In the genomic region with DNA sequence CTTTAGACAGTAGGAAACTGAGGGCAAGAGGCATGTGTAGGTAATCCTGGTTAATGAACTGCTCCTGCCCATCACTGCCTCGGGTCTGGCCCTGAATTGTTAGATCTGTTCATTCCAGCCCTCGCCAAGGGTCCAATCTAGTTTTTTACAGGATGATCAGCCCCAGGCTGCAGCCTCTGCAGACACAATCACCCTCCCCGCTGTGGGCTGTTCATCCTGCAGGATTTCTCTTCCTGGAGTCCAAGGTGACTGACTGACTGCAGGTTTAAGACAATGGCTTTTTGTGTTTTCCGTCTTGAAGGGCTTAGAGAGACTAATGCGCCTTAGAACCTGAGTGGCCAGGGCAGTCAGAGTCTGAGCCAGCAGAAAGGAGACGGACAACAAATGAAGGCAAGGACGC, we compare ENCODE assay signal across 31 mouse cellular contexts. TPM values are rescaled to one million over a fixed set of nuclear protein-coding genes. Genes with fewer than 3 reads are reported as not detected.
DNase-seq lines count a peak whose midpoint lies in the region; ATAC-seq and TF ChIP-seq lines count a peak whose summit lies in the region.
"Had no signal": no experiment of that assay in that cellular context is flagged by ENCODE, and none has a peak within 500 bp of the region (broad histone marks: within the 10 kb centered on the region; RNA-seq: fewer than 3 reads in every experiment).

No protein-coding gene starts in this region.

- H3K4me2 ChIP-seq in midbrain, postnatal 0 days (ENCODE audit: low read depth, low read length, poor library complexity, severe bottlenecking): no peak overlapping the region
- H3K4me2 ChIP-seq: limb, embryonic 15.5 days; liver, embryonic 13.5 days; midbrain, embryonic 12.5 days; neural tube, embryonic 12.5 days had no signal

- H3K4me3 ChIP-seq in gastrocnemius, adult 2 months: no peak overlapping the region
- no peak overlapping the region for H3K4me3 ChIP-seq in midbrain, embryonic 10.5 days
- no peak overlapping the region for H3K4me3 ChIP-seq in midbrain, postnatal 0 days (ENCODE audit: low read depth, low read length)
- H3K4me3 ChIP-seq in E14TG2a.4 (replicated peaks; ENCODE audit: low read length) (peak overlapping the region; percentile 17), ES-E14 (ENCODE audit: insufficient read depth in 1 of 2, low read depth in 1 of 2, low read length in 2 of 2, poor library complexity in 1 of 2, severe bottlenecking in 1 of 2) (peak overlapping the region in 1 of 2 experiments; percentile 26; a peak in 1 of 4 replicates)
- H3K4me3 ChIP-seq: heart, embryonic 10.5 days; limb, embryonic 10.5 days; limb, embryonic 15.5 days; liver, embryonic 13.5 days; midbrain, embryonic 12.5 days; neural tube, embryonic 12.5 days had no signal

- intact Hi-C loops in gastrocnemius, adult 2 months (cut with DNase I): no loop called here

- no peak overlapping the region for H3K27ac ChIP-seq in gastrocnemius, adult 2 months
- H3K27ac ChIP-seq in midbrain, embryonic 10.5 days (replicated peaks): 0 out of 2 replicates have a peak overlapping the region, but pooled peaks have one; percentile 0
- no peak overlapping the region for H3K27ac ChIP-seq in midbrain, postnatal 0 days (ENCODE audit: low read depth, low read length)
- H3K27ac ChIP-seq in ES-E14 (ENCODE audit: insufficient read depth, low read depth, low read length, poor library complexity, severe bottlenecking): peak overlapping the region; percentile 80
- H3K27ac ChIP-seq: heart, embryonic 10.5 days; kidney, postnatal 0 days; limb, embryonic 10.5 days; limb, embryonic 15.5 days; liver, embryonic 13.5 days; midbrain, embryonic 12.5 days; neural tube, embryonic 12.5 days had no signal

- ATAC-seq in midbrain, postnatal 0 days (ENCODE audit: low FRiP score): no peak
- no peak for ATAC-seq in megakaryocyte progenitor cell, adult 5-6 weeks (replicated peaks; ENCODE audit: poor library complexity)
- ATAC-seq: forebrain, embryonic 16.5 days; intestine, embryonic 16.5 days had no signal

- in situ Hi-C loops in ES-E14 (cut with MboI; ENCODE audit: low sequenced_read_pairs in 2 of 2, unreplicated experiment in 2 of 2): no loop called here

- peaks cover 21% of the 10 kb centered on the region for H3K4me1 ChIP-seq in midbrain, embryonic 10.5 days
- H3K4me1 ChIP-seq in midbrain, postnatal 0 days (ENCODE audit: insufficient read depth, low read length): no peaks in the 10 kb centered on the region
- H3K4me1 ChIP-seq in E14TG2a.4 (replicated peaks; ENCODE audit: low read depth, low read length): peaks cover 61% of the 10 kb centered on the region
- peaks cover 16 to 32% of the 10 kb centered on the region in 2 experiments for H3K4me1 ChIP-seq in ES-E14 (ENCODE audit: control insufficient read depth in 2 of 2, insufficient read depth in 2 of 2, low read length in 2 of 2, poor library complexity in 1 of 2)
- H3K4me1 ChIP-seq: heart, embryonic 10.5 days; limb, embryonic 15.5 days; liver, embryonic 13.5 days; neural tube, embryonic 12.5 days had no signal

- peaks cover 28% of the 10 kb centered on the region for H3K36me3 ChIP-seq in midbrain, embryonic 10.5 days
- H3K36me3 ChIP-seq in midbrain, postnatal 0 days (ENCODE audit: insufficient read depth, low read length): peaks cover 24% of the 10 kb centered on the region
- H3K36me3 ChIP-seq in E14TG2a.4 (ENCODE audit: insufficient read depth, low read length) (peaks cover 10% of the 10 kb centered on the region), ES-E14 (ENCODE audit: control insufficient read depth, insufficient read depth, low read length, poor library complexity, severe bottlenecking) (no peaks in the 10 kb centered on the region; the same call in 1 of the 2 replicates)
- H3K36me3 ChIP-seq: liver, embryonic 13.5 days had no signal

- no peaks in the 10 kb centered on the region for H3K9me3 ChIP-seq in midbrain, embryonic 10.5 days (replicated peaks)
- H3K9me3 ChIP-seq in midbrain, postnatal 0 days (ENCODE audit: low read length): no peaks in the 10 kb centered on the region
- H3K9me3 ChIP-seq in E14TG2a.4 (ENCODE audit: low read length) (no peaks in the 10 kb centered on the region), ES-E14 (ENCODE audit: control insufficient read depth, insufficient read depth, low read depth, low read length) (no peaks in the 10 kb centered on the region)
- H3K9me3 ChIP-seq: G1E; heart, embryonic 10.5 days; limb, embryonic 10.5 days; limb, embryonic 15.5 days; liver, embryonic 13.5 days; midbrain, embryonic 12.5 days; neural tube, embryonic 12.5 days had no signal

- H3K27me3 ChIP-seq in midbrain, embryonic 10.5 days (ENCODE audit: low read depth, poor library complexity, severe bottlenecking): no peaks in the 10 kb centered on the region
- no peaks in the 10 kb centered on the region for H3K27me3 ChIP-seq in midbrain, postnatal 0 days (ENCODE audit: insufficient read depth, low read length)
- H3K27me3 ChIP-seq in E14TG2a.4 (ENCODE audit: insufficient read depth, low read length): no peaks in the 10 kb centered on the region
- H3K27me3 ChIP-seq: limb, embryonic 15.5 days; liver, embryonic 13.5 days; midbrain, embryonic 12.5 days; neural tube, embryonic 12.5 days had no signal

- 65% methylated on average over 7 of the region's 7 CpGs for WGBS in midbrain, embryonic 10.5 days
- 28% methylated on average over 7 of the region's 7 CpGs for WGBS in midbrain, postnatal 0 days

- no peak for TF ChIP-seq CTCF in gastrocnemius, adult 2 months (IDR thresholded peaks at IDR 0.05)
- TF ChIP-seq CTCF in midbrain, postnatal 0 days (IDR thresholded peaks at IDR 0.05): no peak
- no peak for TF ChIP-seq CTCF in E14TG2a.4 (conservative IDR thresholded peaks at IDR 0.05; ENCODE audit: low read length)

- H3K9ac ChIP-seq in midbrain, postnatal 0 days (replicated peaks; ENCODE audit: low read length, poor library complexity, severe bottlenecking): no peak overlapping the region
- H3K9ac ChIP-seq in ES-E14 (ENCODE audit: insufficient read depth, low read depth, low read length, poor library complexity, severe bottlenecking): peak overlapping the region; percentile 55; the same call in 1 of the 2 replicates
- H3K9ac ChIP-seq: limb, embryonic 15.5 days; liver, embryonic 13.5 days; midbrain, embryonic 12.5 days; neural tube, embryonic 12.5 days had no signal

- DNase-seq in gastrocnemius, adult 2 months: peak; percentile 7
- DNase-seq in gastrocnemius, adult 18-20 months (ENCODE audit: low spot score): no peak
- DNase-seq in midbrain, embryonic 10.5 days (ENCODE audit: low spot score): no peak
- DNase-seq in midbrain, postnatal 0 days (ENCODE audit: low spot score): no peak
- no peak for DNase-seq in ES-E14 (ENCODE audit: low read depth, low spot score)
- DNase-seq: adrenal gland, postnatal 14 days; cerebellum, adult 11 months; cerebellum, adult 9-10 months; cerebellum, postnatal 36 days; kidney, adult 8-10 months; layer of hippocampus, postnatal 36 days; liver, embryonic 13.5 days; lung, adult 18-20 months had no signal

TF ChIP-seq in ES-E14, 5 proteins besides CTCF, POLR2A, EP300 and RAD21:
- TF ChIP-seq CHD2 (IDR thresholded peaks at IDR 0.05; ENCODE audit: low read depth, low read length) (no peak), HCFC1 (IDR thresholded peaks at IDR 0.05; ENCODE audit: borderline replicate concordance, insufficient read depth, low read length) (no peak), MAFK (IDR thresholded peaks at IDR 0.05; ENCODE audit: insufficient read depth, low read depth, low read length) (no peak), ZNF384 (IDR thresholded peaks at IDR 0.05; ENCODE audit: low read depth, low read length) (no peak), ZC3H11A (IDR thresholded peaks at IDR 0.05; ENCODE audit: borderline replicate concordance, low read depth, low read length) (no peak)

RNA-seq across cellular contexts. Expression of gene Pla2g2e, which starts 11.4 kb away (rescaled TPM):
- not detected for total RNA-seq in gastrocnemius, adult 2 months (2021)
- not detected for total RNA-seq in gastrocnemius, adult 18-20 months (2021)
- not detected in 2 replicates for polyA plus RNA-seq in midbrain, embryonic 10.5 days (2016; fragmentation: Nextera tagmentation; extraction: Ambion mirVana)
- total RNA-seq in midbrain, postnatal 0 days (2014; rRNA removed): not detected in 2 replicates
- not detected in 2 replicates for polyA plus RNA-seq in midbrain, postnatal 0 days (2015; fragmentation: Nextera tagmentation; extraction: Ambion mirVana)
- 0.36 and 2.0 TPM in 2 replicates for total RNA-seq in ES-E14 (2012; rRNA removed)
- not detected in 2 replicates for total RNA-seq in megakaryocyte progenitor cell, adult 5-6 weeks (2015)
- total RNA-seq in megakaryocyte progenitor cell, adult 5-6 weeks (2017): not detected in 2 replicates
- total RNA-seq: gastrocnemius, postnatal 14 days; granulocyte monocyte progenitor cell, adult 5-6 weeks; layer of hippocampus, postnatal 36 days; left cerebral cortex, postnatal 10 days had no signal
- polyA plus RNA-seq: embryonic facial prominence, embryonic 11.5 days; forebrain, embryonic 16.5 days; heart, embryonic 10.5 days; intestine, embryonic 16.5 days; kidney, postnatal 0 days; limb, embryonic 10.5 days; limb, embryonic 15.5 days; liver, embryonic 13.5 days; midbrain, embryonic 12.5 days; neural tube, embryonic 12.5 days had no signal

RNA-seq across cellular contexts. Expression of gene Gm13030, which starts 15.4 kb away (rescaled TPM):
- not detected for total RNA-seq in gastrocnemius, adult 2 months (2021)
- total RNA-seq in gastrocnemius, adult 18-20 months (2021): not detected
- not detected in 2 replicates for polyA plus RNA-seq in midbrain, embryonic 10.5 days (2016; fragmentation: Nextera tagmentation; extraction: Ambion mirVana)
- not detected in 2 replicates for total RNA-seq in midbrain, postnatal 0 days (2014; rRNA removed)
- polyA plus RNA-seq in midbrain, postnatal 0 days (2015; fragmentation: Nextera tagmentation; extraction: Ambion mirVana): not detected in 2 replicates
- not detected in 2 replicates for total RNA-seq in ES-E14 (2012; rRNA removed)
- total RNA-seq in megakaryocyte progenitor cell, adult 5-6 weeks (2015): not detected in 2 replicates
- total RNA-seq in megakaryocyte progenitor cell, adult 5-6 weeks (2017): not detected in 2 replicates
- total RNA-seq: adrenal gland, postnatal 14 days; G1E; gastrocnemius, postnatal 14 days; granulocyte monocyte progenitor cell, adult 5-6 weeks; heart, postnatal 36 days; layer of hippocampus, postnatal 36 days; left cerebral cortex, postnatal 10 days had no signal
- polyA plus RNA-seq: embryonic facial prominence, embryonic 11.5 days; forebrain, embryonic 16.5 days; G1E; heart, embryonic 10.5 days; heart, embryonic 16.5 days; intestine, embryonic 16.5 days; kidney, postnatal 0 days; large intestine, adult 2 months; limb, embryonic 10.5 days; limb, embryonic 15.5 days; liver, embryonic 13.5 days; midbrain, embryonic 12.5 days; neural tube, embryonic 12.5 days had no signal

RNA-seq across cellular contexts. Expression of gene Otud3, which starts 24.6 kb away (rescaled TPM):
- total RNA-seq in gastrocnemius, adult 2 months (2021): 10 to 100 TPM; 15.7 to 17.2 TPM
- 10 to 100 TPM; 16.2 to 17.6 TPM for total RNA-seq in gastrocnemius, adult 18-20 months (2021)
- 2.1 and 3.0 TPM in 2 replicates for polyA plus RNA-seq in midbrain, embryonic 10.5 days (2016; fragmentation: Nextera tagmentation; extraction: Ambion mirVana)
- total RNA-seq in midbrain, postnatal 0 days (2014; rRNA removed): 8.5 and 9.0 TPM in 2 replicates
- 3.1 and 3.8 TPM in 2 replicates for polyA plus RNA-seq in midbrain, postnatal 0 days (2015; fragmentation: Nextera tagmentation; extraction: Ambion mirVana)
- 12.7 and 13.5 TPM in 2 replicates for total RNA-seq in ES-E14 (2012; rRNA removed)
- 1.9 and 3.9 TPM in 2 replicates for total RNA-seq in megakaryocyte progenitor cell, adult 5-6 weeks (2015)
- total RNA-seq in megakaryocyte progenitor cell, adult 5-6 weeks (2017): 8.6 and 8.9 TPM in 2 replicates

RNA-seq across cellular contexts. Expression of gene Pla2g5, which starts 25.9 kb away (rescaled TPM):
- 1 to 10 TPM in 1 of 2 experiments, under 1 TPM in 1; 0.92 to 2.1 TPM for total RNA-seq in gastrocnemius, adult 2 months (2021)
- total RNA-seq in gastrocnemius, adult 18-20 months (2021): 1 to 10 TPM; 1.6 to 5.4 TPM
- 0.22 and 0.37 TPM in 2 replicates for polyA plus RNA-seq in midbrain, embryonic 10.5 days (2016; fragmentation: Nextera tagmentation; extraction: Ambion mirVana)
- total RNA-seq in midbrain, postnatal 0 days (2014; rRNA removed): 0.76 and 2.5 TPM in 2 replicates
- polyA plus RNA-seq in midbrain, postnatal 0 days (2015; fragmentation: Nextera tagmentation; extraction: Ambion mirVana): 0.64 and 0.81 TPM in 2 replicates
- 3.7 and 7.4 TPM in 2 replicates for total RNA-seq in ES-E14 (2012; rRNA removed)
- total RNA-seq in megakaryocyte progenitor cell, adult 5-6 weeks (2015): not detected in 2 replicates
- not detected in 2 replicates for total RNA-seq in megakaryocyte progenitor cell, adult 5-6 weeks (2017)
- total RNA-seq: granulocyte monocyte progenitor cell, adult 5-6 weeks had no signal
- polyA plus RNA-seq: liver, embryonic 13.5 days; midbrain, embryonic 12.5 days; neural tube, embryonic 12.5 days had no signal

Comparison
In these comparisons a context has a peak if more than half of its experiments do, and no peak if none do; other contexts are left out.
1. H3K27ac ChIP-seq: peak in midbrain, embryonic 10.5 days (single experiment) and ES-E14 (single experiment); none in gastrocnemius, adult 2 months (single experiment) and midbrain, postnatal 0 days (single experiment).